Mouse (Mus musculus): ENCODE measurements around the gene Vps33b.
A peak's percentile ranks its signal among the peaks of the same experiment; 100 is the strongest.
"Not testable (repeated sequence)": the region's sequence is repeated elsewhere in the genome, so short reads cannot be mapped to it uniquely, and the experiment has no call there.

Gene Vps33b

GRCm38 (mm10) chr7:80318670-80319069, 49.2 kb downstream of the Vps33b start:
- DNase-seq (ENCODE audit: low read depth, low spot score), result no peak

DNA sequence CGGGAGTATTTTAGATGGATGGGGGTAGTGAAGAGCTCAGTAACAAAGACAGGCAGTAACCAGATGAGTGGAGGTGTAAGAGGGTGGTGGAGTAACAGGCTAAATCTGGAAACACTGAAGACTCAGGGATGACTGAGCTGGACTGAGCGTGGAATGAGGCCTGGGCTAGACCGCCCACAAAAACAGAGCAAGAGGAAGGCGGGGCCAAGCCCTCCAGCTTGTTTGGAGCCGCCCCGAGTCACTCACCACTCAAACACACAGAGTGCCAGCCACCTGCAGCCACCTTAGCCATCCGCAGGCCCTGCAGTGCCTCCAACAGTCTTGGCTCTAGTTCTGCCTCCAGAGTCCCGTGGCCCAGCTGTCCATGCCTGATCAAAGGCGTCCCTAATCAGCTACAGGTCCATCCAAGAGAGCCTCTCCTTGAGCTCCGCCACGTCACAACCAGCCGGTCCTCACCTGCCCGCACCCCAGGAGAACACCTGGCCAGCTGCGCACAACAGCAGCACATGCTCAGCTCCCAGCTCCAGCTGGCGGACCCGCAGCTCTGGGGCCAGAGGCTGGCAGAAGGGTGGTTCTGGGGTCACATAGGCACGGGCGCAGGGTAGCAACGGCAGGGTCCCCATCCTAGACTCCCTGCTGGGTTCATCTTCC, 50.5 kb downstream of the Vps33b start:
- DNase-seq (ENCODE audit: low read depth, low spot score), result peak; percentile 75

GRCm38 (mm10) chr7:80323336-80323735, 53.9 kb downstream of the Vps33b start:
- DNase-seq (ENCODE audit: low read depth, low spot score), result no peak

DNA sequence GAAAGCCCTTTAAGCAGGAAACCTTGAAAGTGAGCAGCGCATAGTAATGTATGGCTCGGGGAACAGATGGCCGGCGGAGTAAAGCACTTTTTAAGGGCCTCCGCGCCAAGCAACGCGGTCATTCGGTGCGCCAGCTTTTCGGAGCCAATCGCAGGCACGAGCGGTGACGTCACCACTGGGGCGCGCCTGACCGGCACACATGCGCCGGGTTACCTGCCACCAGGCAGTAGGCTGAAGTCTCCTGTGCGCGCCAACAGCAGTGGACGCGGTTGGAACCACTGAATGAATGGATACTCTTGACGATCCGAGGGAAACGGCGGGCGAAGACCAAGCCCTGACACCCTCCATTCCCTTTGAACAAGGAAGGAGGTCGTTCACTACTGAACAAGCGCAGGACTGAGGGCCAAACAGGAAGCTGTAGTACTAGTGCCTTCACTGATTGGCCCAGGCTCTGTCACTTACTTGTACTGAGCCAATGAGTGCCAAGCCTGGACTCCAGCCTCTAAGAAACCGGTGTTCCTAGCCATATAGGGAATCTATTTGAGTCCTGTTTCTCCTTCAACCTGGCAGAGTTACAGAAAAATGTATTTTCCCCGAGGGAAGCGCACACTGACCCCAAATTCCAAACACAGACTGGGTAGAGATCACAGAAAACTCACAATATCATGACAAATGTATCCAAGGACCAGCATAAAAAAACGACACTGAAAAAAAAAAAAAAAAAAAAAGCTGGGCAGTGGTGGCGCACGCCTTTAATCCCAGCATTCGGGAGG, 54.8 kb downstream of the Vps33b start, which contains the start of gene Rccd1:
Gene Rccd1 (minus strand): TSS at position 412 of the 773 bp plus-strand sequence.
- DNase-seq (ENCODE audit: low read depth, low spot score), result peak; percentile 99

DNA sequence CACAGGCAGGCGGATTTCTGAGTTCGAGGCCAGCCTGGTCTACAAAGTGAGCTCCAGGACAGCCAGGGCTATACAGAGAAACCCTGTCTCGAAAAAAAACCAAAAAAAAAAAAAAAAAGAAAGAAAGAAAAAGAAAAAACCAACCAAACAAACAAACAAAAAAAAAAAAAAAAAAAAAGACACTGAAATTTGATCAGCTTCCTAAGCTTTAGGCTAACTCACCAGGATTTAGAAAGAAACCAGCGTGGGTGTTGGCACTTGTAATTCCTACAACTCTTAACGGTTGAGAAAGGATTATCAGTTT, 55.3 kb downstream of the Vps33b start:
- DNase-seq (ENCODE audit: low read depth, low spot score), result not testable (repeated sequence)

- no peak for DNase-seq (ENCODE audit: low read depth, low spot score)
Measured at GRCm38 (mm10) chr7:80325292-80325868, 55.9 kb downstream of the Vps33b start.

DNA sequence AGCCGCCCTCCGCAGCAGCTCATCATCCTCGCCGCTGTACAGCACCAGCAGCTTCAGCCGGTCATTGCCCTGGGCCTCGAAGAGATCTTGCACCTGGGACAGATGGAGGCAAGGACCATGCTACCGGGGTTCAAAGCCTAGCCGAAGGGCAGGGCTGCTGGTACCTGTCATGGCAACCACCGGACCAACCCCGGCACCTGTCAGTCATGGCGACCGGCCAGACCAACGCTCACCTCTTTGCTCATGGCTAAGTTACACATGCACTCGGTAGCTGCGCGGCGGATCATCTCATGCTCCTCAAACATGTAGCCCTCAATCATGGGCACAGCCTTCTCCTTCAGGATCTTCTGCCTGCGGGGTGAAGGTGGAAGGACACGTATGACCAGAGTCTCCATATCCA, 56.6 kb downstream of the Vps33b start:
- no peak for DNase-seq (ENCODE audit: low read depth, low spot score)

GRCm38 (mm10) chr7:80330278-80330677, 60.8 kb downstream of the Vps33b start:
- no peak for DNase-seq (ENCODE audit: low read depth, low spot score)

- no peak for DNase-seq (ENCODE audit: low read depth, low spot score)
Measured at GRCm38 (mm10) chr7:80331433-80331832, 62.0 kb downstream of the Vps33b start.

- no peak for DNase-seq (ENCODE audit: low read depth, low spot score)
Measured at GRCm38 (mm10) chr7:80334848-80335247, 65.4 kb downstream of the Vps33b start.

GRCm38 (mm10) chr7:80336932-80337331, 67.5 kb downstream of the Vps33b start:
- DNase-seq (ENCODE audit: low read depth, low spot score), result no peak

- no peak for DNase-seq (ENCODE audit: low read depth, low spot score)
Measured at GRCm38 (mm10) chr7:80339371-80339770, 69.9 kb downstream of the Vps33b start.

DNA sequence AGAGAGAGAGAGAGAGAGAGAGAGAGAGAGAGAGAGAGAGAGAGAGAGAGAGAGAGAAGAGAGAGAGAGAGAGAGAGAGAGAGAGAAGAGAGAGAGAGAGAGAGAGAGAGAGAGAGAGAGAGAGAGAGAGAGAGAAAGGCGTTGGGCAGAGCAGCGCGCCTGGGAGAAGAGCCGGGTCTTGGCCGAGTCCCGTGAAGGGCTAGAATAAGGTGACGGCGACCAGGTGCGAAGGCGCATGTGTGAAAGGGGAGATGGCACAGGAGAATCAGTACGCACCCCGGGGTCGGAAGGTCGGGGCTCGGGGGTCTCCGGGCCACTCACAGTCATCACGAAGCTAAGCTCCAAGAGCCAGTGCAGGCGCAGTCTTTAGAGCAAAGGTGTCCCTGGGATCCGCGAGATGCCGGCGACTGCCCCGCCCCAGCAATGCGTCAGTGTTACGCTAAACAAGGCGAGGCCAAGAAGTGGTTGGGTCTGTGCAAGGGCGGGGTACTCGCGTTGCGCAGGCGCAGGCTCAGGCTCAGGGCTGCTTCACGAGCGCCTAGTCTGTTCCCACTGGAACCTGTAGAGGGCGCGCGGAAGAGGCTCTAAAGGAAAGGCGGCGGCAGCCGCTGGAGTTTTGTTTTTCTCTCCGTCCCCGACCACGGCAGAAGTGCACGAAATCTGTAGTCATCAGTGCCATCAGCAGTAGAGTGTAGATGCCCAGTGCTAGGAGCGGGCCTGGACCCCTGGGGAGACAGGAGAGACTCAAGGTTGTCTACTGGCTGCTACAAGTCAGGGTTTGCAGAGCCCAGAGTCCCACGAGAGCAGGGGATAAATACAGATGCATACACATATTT, 70.6 kb downstream of the Vps33b start:
- DNase-seq (ENCODE audit: low read depth, low spot score), result peak; percentile 98

- DNase-seq (ENCODE audit: low read depth, low spot score), result peak; percentile 83
Measured at GRCm38 (mm10) chr7:80340793-80341192, 71.3 kb downstream of the Vps33b start, which contains the start of gene Unc45a. Unc45a (minus strand) TSS chr7:80341005.

All from R1 (cell line).